Mouse (Mus musculus): ENCODE data around the gene Med12l. TPM values are rescaled to one million over a fixed set of nuclear protein-coding genes. Genes with fewer than 3 reads are reported as not detected.

Med12l gene
- polyA plus RNA-seq, 1 experiment from 2014 or later = 4.9 TPM

- no peak overlapping the region for H3K4me2 ChIP-seq (replicated peaks)
- no peak overlapping the region for H3K4me3 ChIP-seq
- H3K27ac ChIP-seq = no peak overlapping the region
- no peak for ATAC-seq (ENCODE audit: low FRiP score)
- no peaks in the 10 kb centered on the region for H3K36me3 ChIP-seq
- 90% methylated on average over 3 of the region's 3 CpGs for WGBS
- peaks cover 1% of the 10 kb centered on the region; the same call in 1 of the 2 replicates for H3K27me3 ChIP-seq
- no peaks in the 10 kb centered on the region for H3K9me3 ChIP-seq (replicated peaks)
- peaks cover 3% of the 10 kb centered on the region; the same call in 1 of the 2 replicates for H3K4me1 ChIP-seq
- no peak overlapping the region for H3K9ac ChIP-seq
These were observed 12.0 kb upstream of the Med12l start for GRCm38 (mm10) chr3:58993619-58994018.

GRCm38 (mm10) chr3:59003756-59004155 is 1.9 kb upstream of the Med12l start:
- 74% methylated on average over 5 of the region's 5 CpGs for WGBS

GRCm38 (mm10) chr3:59005996-59006730 is 538 bp downstream of the Med12l start:
- H3K4me1 ChIP-seq = peaks cover 8% of the 10 kb centered on the region; the same call in 1 of the 2 replicates
- H3K27ac ChIP-seq = peak overlapping the region; percentile 97
- WGBS = under 1% methylated on average over 75 of the region's 83 CpGs
- peak overlapping the region; percentile 92 for H3K4me2 ChIP-seq (replicated peaks)
- no peaks in the 10 kb centered on the region for H3K9me3 ChIP-seq (replicated peaks)
- H3K9ac ChIP-seq = peak overlapping the region; percentile 85
- H3K27me3 ChIP-seq = peaks cover 10% of the 10 kb centered on the region
- peak overlapping the region; percentile 83 for H3K4me3 ChIP-seq
- ATAC-seq (ENCODE audit: low FRiP score) = peak; percentile 79
- H3K36me3 ChIP-seq = no peaks in the 10 kb centered on the region

More at GRCm38 (mm10) chr3:59003756-59004155, 1.9 kb upstream of the Med12l start:
- Histone ChIP-seq H3K4me3 (no peak overlapping the region), H3K9ac (no peak overlapping the region), H3K27me3 (peaks cover 10% of the 10 kb centered on the region), H3K9me3 (replicated peaks) (no peaks in the 10 kb centered on the region), H3K36me3 (no peaks in the 10 kb centered on the region), H3K27ac (no peak overlapping the region), H3K4me1 (peaks cover 8% of the 10 kb centered on the region; the same call in 1 of the 2 replicates), H3K4me2 (replicated peaks) (no peak overlapping the region)
- no peak for ATAC-seq (ENCODE audit: low FRiP score)

GRCm38 (mm10) chr3:59006731-59007441 is 1.3 kb downstream of the Med12l start:
- H3K4me3 ChIP-seq = peak overlapping the region; percentile 83
- WGBS = under 1% methylated on average over 75 of the region's 77 CpGs

GRCm38 (mm10) chr3:59010276-59010675 is 4.7 kb downstream of the Med12l start:
- WGBS = 95% methylated on average over 3 of the region's 3 CpGs
- H3K4me1 ChIP-seq = peaks cover 5% of the 10 kb centered on the region; the same call in 1 of the 2 replicates
- no peaks in the 10 kb centered on the region for H3K36me3 ChIP-seq
- H3K4me2 ChIP-seq (replicated peaks) = no peak overlapping the region
- no peak for ATAC-seq (ENCODE audit: low FRiP score)
- no peaks in the 10 kb centered on the region for H3K9me3 ChIP-seq (replicated peaks)
- peaks cover 10% of the 10 kb centered on the region; the same call in 1 of the 2 replicates for H3K27me3 ChIP-seq
- no peak overlapping the region for H3K4me3 ChIP-seq
- H3K9ac ChIP-seq = no peak overlapping the region
- no peak overlapping the region for H3K27ac ChIP-seq

More at GRCm38 (mm10) chr3:59006731-59007441, 1.3 kb downstream of the Med12l start:
- H3K9me3 ChIP-seq (replicated peaks) = no peaks in the 10 kb centered on the region
- peak overlapping the region; percentile 92 for H3K4me2 ChIP-seq (replicated peaks)
- H3K4me1 ChIP-seq = peaks cover 8% of the 10 kb centered on the region; the same call in 1 of the 2 replicates
- H3K36me3 ChIP-seq = no peaks in the 10 kb centered on the region
- ATAC-seq (ENCODE audit: low FRiP score) = peak; percentile 87
- peak overlapping the region; percentile 85 for H3K9ac ChIP-seq
- peaks cover 10% of the 10 kb centered on the region for H3K27me3 ChIP-seq
- H3K27ac ChIP-seq = peak overlapping the region; percentile 97

GRCm38 (mm10) chr3:59015698-59016412 is 10.2 kb downstream of the Med12l start:
- Histone ChIP-seq H3K36me3 (no peaks in the 10 kb centered on the region), H3K4me1 (no peaks in the 10 kb centered on the region), H3K9me3 (replicated peaks) (no peaks in the 10 kb centered on the region), H3K9ac (no peak overlapping the region), H3K27me3 (no peaks in the 10 kb centered on the region), H3K27ac (no peak overlapping the region), H3K4me3 (no peak overlapping the region), H3K4me2 (replicated peaks) (no peak overlapping the region)
- 71% methylated on average over 4 of the region's 4 CpGs for WGBS
- no peak for ATAC-seq (ENCODE audit: low FRiP score)

- no peak overlapping the region for H3K4me3 ChIP-seq
- no peaks in the 10 kb centered on the region for H3K9me3 ChIP-seq (replicated peaks)
- no peak overlapping the region for H3K9ac ChIP-seq
- no peak for ATAC-seq (ENCODE audit: low FRiP score)
- H3K4me2 ChIP-seq (replicated peaks) = no peak overlapping the region
- H3K36me3 ChIP-seq = no peaks in the 10 kb centered on the region
- 92% methylated on average over 9 of the region's 9 CpGs for WGBS
- peaks cover 4% of the 10 kb centered on the region for H3K4me1 ChIP-seq
- no peaks in the 10 kb centered on the region for H3K27me3 ChIP-seq
- no peak overlapping the region for H3K27ac ChIP-seq
These were observed 10.9 kb downstream of the Med12l start for GRCm38 (mm10) chr3:59016501-59016900.

- H3K9me3 ChIP-seq (replicated peaks) = no peaks in the 10 kb centered on the region
- H3K27ac ChIP-seq = no peak overlapping the region
- no peaks in the 10 kb centered on the region for H3K36me3 ChIP-seq
- H3K4me2 ChIP-seq (replicated peaks) = no peak overlapping the region
- no peak overlapping the region for H3K4me3 ChIP-seq
- no peak for ATAC-seq (ENCODE audit: low FRiP score)
- peaks cover 8% of the 10 kb centered on the region for H3K4me1 ChIP-seq
- H3K9ac ChIP-seq = no peak overlapping the region
- no peaks in the 10 kb centered on the region for H3K27me3 ChIP-seq
- WGBS = 46% methylated on average over 8 of the region's 8 CpGs
These were observed 15.6 kb downstream of the Med12l start for GRCm38 (mm10) chr3:59021236-59021635.

- WGBS = 66% methylated on average over 2 of the region's 2 CpGs
- Histone ChIP-seq H3K9me3 (replicated peaks) (no peaks in the 10 kb centered on the region), H3K36me3 (no peaks in the 10 kb centered on the region), H3K9ac (no peak overlapping the region), H3K27me3 (no peaks in the 10 kb centered on the region), H3K4me2 (replicated peaks) (no peak overlapping the region), H3K4me1 (peaks cover 8% of the 10 kb centered on the region), H3K4me3 (no peak overlapping the region), H3K27ac (no peak overlapping the region)
- no peak for ATAC-seq (ENCODE audit: low FRiP score)
These were observed 16.6 kb downstream of the Med12l start for GRCm38 (mm10) chr3:59022251-59022650.

GRCm38 (mm10) chr3:59022971-59023370 is 17.3 kb downstream of the Med12l start:
- H3K9ac ChIP-seq = no peak overlapping the region
- no peaks in the 10 kb centered on the region for H3K9me3 ChIP-seq (replicated peaks)
- no peak overlapping the region for H3K27ac ChIP-seq
- no peak for ATAC-seq (ENCODE audit: low FRiP score)
- no peak overlapping the region for H3K4me2 ChIP-seq (replicated peaks)
- no peak overlapping the region for H3K4me3 ChIP-seq
- no peaks in the 10 kb centered on the region for H3K36me3 ChIP-seq
- H3K27me3 ChIP-seq = no peaks in the 10 kb centered on the region
- peaks cover 8% of the 10 kb centered on the region for H3K4me1 ChIP-seq
- WGBS = 95% methylated on average over 14 of the region's 14 CpGs

GRCm38 (mm10) chr3:59024531-59025192 is 19.0 kb downstream of the Med12l start:
- no peaks in the 10 kb centered on the region for H3K27me3 ChIP-seq
- no peak overlapping the region for H3K9ac ChIP-seq
- no peak for ATAC-seq (ENCODE audit: low FRiP score)
- WGBS = 71% methylated on average over 14 of the region's 14 CpGs
- H3K9me3 ChIP-seq (replicated peaks) = no peaks in the 10 kb centered on the region
- H3K4me3 ChIP-seq = no peak overlapping the region
- peaks cover 8% of the 10 kb centered on the region for H3K4me1 ChIP-seq
- H3K36me3 ChIP-seq = no peaks in the 10 kb centered on the region
- H3K4me2 ChIP-seq (replicated peaks) = no peak overlapping the region
- H3K27ac ChIP-seq = no peak overlapping the region

- H3K27me3 ChIP-seq = no peaks in the 10 kb centered on the region
- 54% methylated on average over 4 of the region's 4 CpGs for WGBS
- no peak for ATAC-seq (ENCODE audit: low FRiP score)
- H3K4me2 ChIP-seq (replicated peaks) = no peak overlapping the region
- H3K4me1 ChIP-seq = peaks cover 8% of the 10 kb centered on the region
- H3K27ac ChIP-seq = no peak overlapping the region
- no peaks in the 10 kb centered on the region for H3K36me3 ChIP-seq
- no peak overlapping the region for H3K9ac ChIP-seq
- H3K4me3 ChIP-seq = no peak overlapping the region
- H3K9me3 ChIP-seq (replicated peaks) = no peaks in the 10 kb centered on the region
These were observed 19.5 kb downstream of the Med12l start for GRCm38 (mm10) chr3:59025193-59025535.
